Mouse (Mus musculus) limb, embryonic 11.5 days (tissue): ENCODE measurements at regions not wholly inside any gene's neighbourhood (a gene's known extent, or its start where the extent isn't known, plus 50 kb on each side); places are given as distances from the start of the nearest gene placed in this dataset.

Experiments
- ATAC-seq: fragments of 200-750 bp; cut with Nextera tagmentation; 2 replicates; pipeline ENCODE4 v1.8.0; 2017; ENCODE audit warnings: low read depth; ENCODE audit not compliant: insufficient number of reproducible peaks, low FRiP score, low TSS enrichment
- DNase-seq: peaks from one replicate; pipeline ENCODE4 v3.0.0-alpha.2; 2015; ENCODE audit warnings: low spot score
- H3K27ac ChIP-seq: fragments of 300-500 bp; sonication (generic); replicated peaks from 2 replicates; pipeline ENCODE4 v1.5.1; 2014; ENCODE audit warnings: low read depth, mild to moderate bottlenecking, low read length
- H3K27me3 ChIP-seq: fragments of 300-500 bp; sonication (generic); 2 replicates; pipeline ENCODE4 v1.6.1; 2014; ENCODE audit warnings: mild to moderate bottlenecking, low read length, mixed read lengths; ENCODE audit not compliant: control insufficient read depth, insufficient read depth
- H3K36me3 ChIP-seq: fragments of 300-500 bp; sonication (generic); 2 replicates; pipeline ENCODE4 v1.6.1; 2014; ENCODE audit warnings: mild to moderate bottlenecking, low read length, moderate library complexity, mixed read lengths; ENCODE audit not compliant: control insufficient read depth, insufficient read depth
- H3K4me1 ChIP-seq: fragments of 300-500 bp; sonication (generic); 2 replicates; pipeline ENCODE4 v1.6.1; 2014; ENCODE audit warnings: low read length, mixed read lengths; ENCODE audit not compliant: control insufficient read depth, insufficient read depth
- H3K4me2 ChIP-seq: fragments of 300-500 bp; sonication (generic); 2 replicates; pipeline ENCODE4 v1.6.1; 2014; ENCODE audit warnings: low read depth, mild to moderate bottlenecking, moderate library complexity; ENCODE audit not compliant: severe bottlenecking
- H3K4me3 ChIP-seq: fragments of 300-500 bp; sonication (generic); 2 replicates; pipeline ENCODE4 v1.5.1; 2014; ENCODE audit warnings: low read depth, low read length
- H3K9ac ChIP-seq: fragments of 300-500 bp; sonication (generic); 2 replicates; pipeline ENCODE4 v1.6.1; 2014; ENCODE audit warnings: mild to moderate bottlenecking, low read length
- H3K9me3 ChIP-seq: fragments of 300-500 bp; sonication (generic); 2 replicates; pipeline ENCODE4 v1.6.1; 2016; ENCODE audit warnings: low read length; ENCODE audit not compliant: control insufficient read depth
- WGBS: fragments of 180-500 bp; shearing (Covaris S2); extraction: QIAGEN DNeasy Blood & Tissue Kit; methylation state at CpG from one replicate; pipeline ENCODE4 v1.1.7; 2014; 5-methylcytosine and 5-hydroxymethylcytosine counted together

DNA sequence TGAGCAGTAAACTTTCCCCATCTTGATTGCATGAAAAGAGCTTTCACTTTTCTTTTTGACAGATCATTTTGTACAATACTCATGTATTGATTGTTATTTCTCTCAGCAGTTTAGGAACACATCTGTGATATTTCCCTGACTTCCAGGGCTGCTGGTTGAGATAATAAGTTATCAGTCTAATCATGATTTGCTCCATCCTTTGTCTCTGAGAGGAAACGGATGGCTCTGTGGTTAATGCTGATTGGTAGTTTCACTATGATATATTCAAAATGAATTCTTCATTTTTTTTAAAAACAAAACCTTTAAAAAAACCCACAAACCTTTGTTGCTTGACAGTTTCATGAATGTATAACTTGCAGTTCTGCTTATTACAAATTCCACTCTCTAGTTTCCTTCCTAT lies 160.8 kb downstream of the Pdgfra start:
- no peaks in the 10 kb centered on the region for H3K9me3 ChIP-seq
- H3K27ac ChIP-seq = no peak overlapping the region
- H3K27me3 ChIP-seq = no peaks in the 10 kb centered on the region
- no peaks in the 10 kb centered on the region for H3K4me1 ChIP-seq
- H3K4me3 ChIP-seq = no peak overlapping the region
- H3K36me3 ChIP-seq = no peaks in the 10 kb centered on the region
- 83% methylated on average over 1 of the region's 1 CpGs for WGBS
- no peak overlapping the region for H3K4me2 ChIP-seq
- ATAC-seq (no peak), DNase-seq (no peak)
- no peak overlapping the region for H3K9ac ChIP-seq

DNA sequence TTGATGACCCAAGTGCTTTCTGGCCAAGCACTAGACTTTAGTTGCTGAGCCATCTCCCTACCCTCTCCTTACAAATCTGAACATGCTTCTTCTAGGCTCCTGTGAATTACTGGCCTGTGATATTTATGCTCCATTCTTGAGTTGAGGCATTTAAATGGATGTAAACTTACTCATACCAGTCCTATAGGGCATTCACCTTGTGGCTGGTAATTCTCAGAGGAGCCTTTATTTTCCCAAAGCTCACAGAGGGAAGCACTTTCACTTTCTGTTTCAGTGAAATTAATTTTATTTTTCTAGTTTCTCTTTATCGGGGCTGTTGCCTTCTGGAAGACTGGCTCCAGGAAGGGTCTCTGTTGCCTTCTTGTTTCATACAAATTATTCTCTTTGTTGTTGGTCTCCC lies 163.9 kb downstream of the Pdgfra start:
- Histone ChIP-seq H3K36me3 (no peaks in the 10 kb centered on the region), H3K4me3 (no peak overlapping the region), H3K9me3 (no peaks in the 10 kb centered on the region), H3K9ac (no peak overlapping the region), H3K27me3 (no peaks in the 10 kb centered on the region), H3K4me2 (no peak overlapping the region), H3K27ac (no peak overlapping the region), H3K4me1 (no peaks in the 10 kb centered on the region)
- 89% methylated on average over 1 of the region's 1 CpGs for WGBS
- no peak for DNase-seq
- no peak for ATAC-seq

DNA sequence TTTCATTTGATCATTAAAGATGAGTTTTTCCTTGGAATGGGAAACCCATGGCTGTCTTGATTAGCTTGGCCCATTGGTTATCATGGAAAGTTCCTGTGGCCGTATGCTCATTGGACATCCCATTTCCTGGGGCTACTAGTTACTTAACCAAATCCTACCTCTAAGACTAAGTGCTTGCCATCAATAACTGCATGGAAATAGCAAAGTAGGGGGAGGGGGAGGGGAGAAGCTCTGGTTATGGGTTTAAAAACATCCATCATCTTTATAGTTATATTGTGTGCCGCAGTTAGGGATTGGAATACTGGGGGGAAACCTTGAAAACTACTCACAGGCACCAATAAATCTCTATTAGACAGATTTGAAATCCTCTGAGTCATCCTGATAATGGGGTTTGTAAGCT lies 168.4 kb downstream of the Pdgfra start:
- DNase-seq = no peak
- ATAC-seq = no peak
- Histone ChIP-seq H3K4me2 (no peak overlapping the region), H3K27ac (no peak overlapping the region), H3K4me1 (no peaks in the 10 kb centered on the region), H3K27me3 (no peaks in the 10 kb centered on the region), H3K36me3 (no peaks in the 10 kb centered on the region), H3K4me3 (no peak overlapping the region), H3K9ac (no peak overlapping the region), H3K9me3 (no peaks in the 10 kb centered on the region)
- WGBS = 87% methylated on average over 2 of the region's 2 CpGs

DNA sequence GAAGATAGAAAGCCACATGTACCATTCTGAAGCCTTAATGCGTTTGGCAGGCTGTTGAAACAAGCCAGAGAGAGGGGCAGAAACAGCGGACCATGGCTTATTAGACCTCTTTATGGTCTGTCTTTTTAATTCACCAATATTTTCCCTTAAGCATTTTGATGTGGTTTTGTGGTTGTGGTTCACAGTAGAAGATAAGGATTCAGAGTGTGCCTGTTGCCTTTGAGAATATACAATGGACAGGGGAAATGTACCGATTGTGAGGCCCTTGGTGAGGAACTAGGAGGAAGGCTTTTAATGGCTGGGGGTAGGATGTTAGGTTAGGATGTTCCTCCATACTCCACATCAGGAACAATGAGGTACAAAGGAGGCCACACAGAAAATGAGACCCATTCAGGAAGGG lies 182.0 kb downstream of the Pdgfra start:
- DNase-seq = no peak
- H3K4me3 ChIP-seq = no peak overlapping the region
- H3K9ac ChIP-seq = no peak overlapping the region
- H3K9me3 ChIP-seq = no peaks in the 10 kb centered on the region
- no peaks in the 10 kb centered on the region for H3K27me3 ChIP-seq
- no peaks in the 10 kb centered on the region for H3K4me1 ChIP-seq
- no peak overlapping the region for H3K4me2 ChIP-seq
- 95% methylated on average over 3 of the region's 3 CpGs for WGBS
- ATAC-seq = no peak
- no peaks in the 10 kb centered on the region for H3K36me3 ChIP-seq
- H3K27ac ChIP-seq = no peak overlapping the region

DNA sequence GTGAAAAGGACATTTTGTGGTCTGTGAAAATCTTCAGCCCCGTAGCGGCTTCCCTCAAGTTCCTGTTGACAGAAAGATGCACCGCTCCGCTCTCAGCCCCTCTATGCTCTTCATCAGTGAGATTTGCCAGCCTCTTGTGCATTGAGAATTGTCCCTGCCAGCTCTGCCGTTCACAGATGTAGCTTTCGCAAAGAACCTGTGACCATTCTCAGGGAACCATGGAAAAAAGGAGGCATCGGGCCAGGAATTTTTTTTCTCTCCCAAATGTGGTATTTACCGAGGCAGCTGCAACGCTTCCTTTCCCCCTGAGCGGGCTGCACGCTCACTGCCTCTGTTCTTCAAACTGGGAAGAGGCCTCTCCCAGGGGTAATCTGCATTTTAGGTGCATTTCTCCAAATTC lies 184.4 kb downstream of the Pdgfra start:
- Histone ChIP-seq H3K4me1 (no peaks in the 10 kb centered on the region), H3K4me3 (no peak overlapping the region), H3K36me3 (no peaks in the 10 kb centered on the region), H3K9me3 (no peaks in the 10 kb centered on the region), H3K27ac (no peak overlapping the region), H3K4me2 (no peak overlapping the region), H3K27me3 (no peaks in the 10 kb centered on the region), H3K9ac (no peak overlapping the region)
- 91% methylated on average over 11 of the region's 11 CpGs for WGBS
- DNase-seq (no peak), ATAC-seq (no peak)

DNA sequence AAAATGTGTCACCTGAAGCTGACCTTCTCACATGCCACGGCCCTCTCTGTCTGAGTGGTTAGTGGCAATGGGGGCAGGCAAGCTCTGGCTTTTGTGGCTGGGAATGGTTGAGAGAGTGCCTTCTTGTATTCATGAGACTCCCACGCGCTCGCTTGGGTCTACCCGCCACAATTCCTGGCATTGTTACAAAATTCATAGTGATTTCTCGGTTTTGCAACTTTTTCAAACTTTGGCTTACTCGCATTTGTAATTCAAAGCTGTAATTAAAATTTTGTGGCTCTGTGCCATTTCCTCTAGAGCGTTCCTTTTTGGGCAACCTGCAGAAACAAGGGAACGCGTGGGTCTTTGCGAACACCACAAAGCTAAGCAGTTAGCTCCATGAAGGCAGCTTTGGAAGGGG lies 186.3 kb downstream of the Pdgfra start:
- H3K9me3 ChIP-seq = no peaks in the 10 kb centered on the region
- H3K4me3 ChIP-seq = no peak overlapping the region
- H3K9ac ChIP-seq = no peak overlapping the region
- 95% methylated on average over 11 of the region's 11 CpGs for WGBS
- no peaks in the 10 kb centered on the region for H3K27me3 ChIP-seq
- no peaks in the 10 kb centered on the region for H3K4me1 ChIP-seq
- no peaks in the 10 kb centered on the region for H3K36me3 ChIP-seq
- H3K4me2 ChIP-seq = no peak overlapping the region
- no peak overlapping the region for H3K27ac ChIP-seq
- ATAC-seq (no peak), DNase-seq (no peak)

DNA sequence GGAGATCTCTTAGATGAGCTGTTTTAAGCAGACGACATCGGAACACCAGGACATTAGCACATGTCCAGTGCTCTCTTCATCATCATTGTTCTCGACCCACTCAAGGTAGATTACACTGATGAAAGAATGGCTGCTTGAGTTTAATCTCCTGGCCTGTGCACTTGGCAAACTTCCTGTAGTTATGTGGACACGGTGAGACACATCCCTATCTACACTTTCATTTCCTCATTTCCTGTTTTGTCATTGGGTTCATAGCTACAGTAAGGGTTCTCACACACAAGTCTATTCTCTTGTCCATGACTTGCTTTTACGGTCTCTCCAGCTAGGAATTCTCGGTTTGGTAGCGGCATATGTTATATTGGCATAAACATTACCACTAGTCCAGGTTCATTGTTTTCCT lies 190.5 kb downstream of the Pdgfra start:
- Histone ChIP-seq H3K9me3 (no peaks in the 10 kb centered on the region), H3K4me2 (no peak overlapping the region)
- 93% methylated on average over 7 of the region's 7 CpGs for WGBS

DNA sequence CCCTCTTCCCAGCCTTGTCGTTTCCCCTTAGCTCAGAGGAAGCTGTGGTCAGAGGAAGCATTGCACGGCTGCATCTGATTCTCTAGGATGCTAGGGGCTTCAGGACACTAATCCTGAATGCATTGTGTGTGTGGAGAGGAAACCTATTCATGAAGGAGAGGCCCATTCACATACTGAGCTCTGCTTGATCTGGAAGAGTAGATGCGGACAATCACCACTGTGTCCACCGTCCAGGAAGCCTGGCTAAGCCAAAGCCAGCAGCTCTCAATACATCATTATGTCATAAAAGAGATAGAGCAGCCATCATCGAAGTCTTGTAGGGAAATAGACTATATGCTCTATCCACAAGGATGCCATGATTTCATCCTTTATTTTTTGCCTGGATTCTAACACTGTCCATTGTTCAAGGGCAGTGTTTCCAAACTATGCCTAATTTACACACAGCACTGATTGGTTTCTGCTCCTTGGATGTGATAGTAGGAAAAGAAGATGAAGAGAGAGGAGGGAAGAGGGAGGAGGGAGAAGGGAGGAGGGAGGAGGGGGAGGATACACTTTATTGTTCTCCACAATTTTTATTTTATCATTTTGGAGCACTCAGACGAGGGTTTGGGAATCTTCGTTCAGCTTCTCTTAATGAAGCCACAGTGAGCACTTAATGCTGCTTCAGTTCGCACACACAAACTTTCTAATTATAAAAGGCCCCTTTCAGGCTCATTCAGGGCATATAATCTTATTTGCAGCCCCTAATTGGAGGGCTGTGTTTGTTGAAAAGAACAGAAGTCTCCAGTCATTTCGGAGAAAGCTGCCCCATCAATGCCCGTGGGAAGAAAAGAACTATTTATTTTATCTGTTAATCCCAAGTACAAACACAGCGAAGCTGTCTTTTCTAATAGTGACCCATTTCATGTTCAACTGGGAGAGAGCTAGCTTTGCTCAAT lies 195.0 kb downstream of the Pdgfra start:
- 66% methylated on average over 11 of the region's 11 CpGs for WGBS
- no peaks in the 10 kb centered on the region for H3K9me3 ChIP-seq
- no peak overlapping the region for H3K27ac ChIP-seq
- no peaks in the 10 kb centered on the region for H3K36me3 ChIP-seq
- no peaks in the 10 kb centered on the region for H3K4me1 ChIP-seq
- DNase-seq (no peak), ATAC-seq (no peak)
- H3K4me3 ChIP-seq = no peak overlapping the region
- no peaks in the 10 kb centered on the region for H3K27me3 ChIP-seq
- H3K9ac ChIP-seq = no peak overlapping the region
- H3K4me2 ChIP-seq = no peak overlapping the region

More for the DNA sequence above, 190.5 kb downstream of the Pdgfra start:
- no peaks in the 10 kb centered on the region for H3K4me1 ChIP-seq
- no peaks in the 10 kb centered on the region for H3K36me3 ChIP-seq
- H3K4me3 ChIP-seq = no peak overlapping the region
- H3K9ac ChIP-seq = no peak overlapping the region
- no peak for DNase-seq
- no peak for ATAC-seq
- H3K27ac ChIP-seq = no peak overlapping the region
- H3K27me3 ChIP-seq = no peaks in the 10 kb centered on the region

DNA sequence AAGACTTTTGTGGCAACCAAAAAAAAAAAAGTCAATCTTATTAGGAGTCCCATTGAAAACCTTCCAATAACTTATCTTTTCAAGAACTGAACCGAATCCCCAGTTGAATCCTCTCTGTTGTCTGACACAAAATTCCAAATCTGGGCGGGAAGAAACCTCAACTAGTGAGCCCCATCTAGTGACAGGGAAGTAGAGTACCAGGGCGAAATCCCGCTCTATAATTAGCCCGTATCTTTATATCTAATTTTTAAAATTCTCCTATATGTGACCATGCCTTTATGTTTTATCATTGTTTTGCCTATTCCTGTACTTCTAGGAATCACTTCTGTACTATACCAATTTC lies 195.7 kb downstream of the Pdgfra start:
- DNase-seq (no peak), ATAC-seq (no peak)
- Histone ChIP-seq H3K27me3 (no peaks in the 10 kb centered on the region), H3K4me1 (no peaks in the 10 kb centered on the region), H3K9ac (no peak overlapping the region), H3K4me3 (no peak overlapping the region), H3K4me2 (no peak overlapping the region), H3K36me3 (no peaks in the 10 kb centered on the region), H3K9me3 (no peaks in the 10 kb centered on the region), H3K27ac (no peak overlapping the region)
- WGBS = 83% methylated on average over 5 of the region's 5 CpGs
